Mouse (Mus musculus) CH12.LX (cell line): Measurements from ENCODE around the gene Fbxo28.

ENCODE experiments used
- BHLHE40 ChIP-seq: IDR thresholded peaks from 2 replicates; pipeline ENCODE4 v1.6.1; 2011; ENCODE audit warnings: mild to moderate bottlenecking, low read depth, low read length, improper control_type of control experiment
- CHD2 ChIP-seq: IDR thresholded peaks from 2 replicates; pipeline ENCODE4 v1.6.1; 2011; ENCODE audit warnings: low read length, improper control_type of control experiment
- CTCF ChIP-seq, 2 experiments: IDR thresholded peaks in 1 of 2; conservative IDR thresholded peaks in 1 of 2; 2 replicates each; pipeline ENCODE4 v1.5.1; 2011 to 2012; ENCODE audit warnings: low read depth in 2 of 2, low read length in 2 of 2, improper control_type of control experiment in 1 of 2, inconsistent platforms in 1 of 2, mild to moderate bottlenecking in 1 of 2, moderate library complexity in 1 of 2
- KAT2A ChIP-seq: IDR thresholded peaks from 2 replicates; pipeline ENCODE4 v1.6.1; 2012; ENCODE audit warnings: low read length, improper control_type of control experiment, inconsistent platforms; ENCODE audit not compliant: insufficient replicate concordance
- POLR2A ChIP-seq: IDR thresholded peaks from 2 replicates; pipeline ENCODE4 v1.6.1; 2011; ENCODE audit warnings: low read depth, mild to moderate bottlenecking, improper control_type of control experiment, low read length
- RAD21 ChIP-seq: IDR thresholded peaks from 2 replicates; pipeline ENCODE4 v1.6.1; 2011; ENCODE audit warnings: low read depth, mild to moderate bottlenecking, low read length, improper control_type of control experiment, moderate library complexity
- RCOR1 ChIP-seq: conservative IDR thresholded peaks from 2 replicates; pipeline ENCODE4 v1.6.1; 2012; ENCODE audit warnings: low read depth, mild to moderate bottlenecking, inconsistent platforms, low read length, improper control_type of control experiment
- SIN3A ChIP-seq: IDR thresholded peaks from 2 replicates; pipeline ENCODE4 v1.6.1; 2012; ENCODE audit warnings: low read length, improper control_type of control experiment, inconsistent platforms
- TBP ChIP-seq: conservative IDR thresholded peaks from 2 replicates; pipeline ENCODE4 v1.6.1; 2011; ENCODE audit warnings: low read depth, low read length, improper control_type of control experiment
- USF2 ChIP-seq: conservative IDR thresholded peaks from 2 replicates; pipeline ENCODE4 v1.6.1; 2011; ENCODE audit warnings: low read depth, low read length, improper control_type of control experiment
- ZKSCAN1 ChIP-seq: IDR thresholded peaks from 2 replicates; pipeline ENCODE4 v1.6.1; 2012; ENCODE audit warnings: low read depth, inconsistent platforms, low read length, improper control_type of control experiment, borderline replicate concordance

DNA sequence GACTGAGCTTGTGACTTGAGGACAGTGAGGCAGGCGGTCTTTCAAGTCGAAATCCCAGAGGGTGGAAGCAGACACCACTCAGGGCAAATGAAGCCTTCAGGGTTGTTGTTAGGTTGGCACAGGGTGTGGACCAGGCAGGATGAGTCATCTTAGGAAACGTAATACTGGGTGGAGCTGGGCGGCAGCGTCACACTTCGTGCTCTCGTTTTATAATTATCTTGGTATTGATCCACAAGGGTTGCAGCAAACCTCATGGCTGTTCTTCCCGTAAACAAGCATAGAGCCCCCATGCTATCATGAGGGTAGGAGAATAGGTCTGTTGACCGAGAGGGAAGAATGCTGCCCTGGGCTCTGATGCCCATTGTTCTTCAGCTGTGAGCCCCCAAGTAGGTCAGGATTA, 41.7 kb upstream of the Fbxo28 start:
- no peak for TF ChIP-seq CTCF (conservative IDR thresholded peaks at IDR 0.05 in 1 of 2, IDR thresholded peaks at IDR 0.05 in 1 of 2; ENCODE audit: low read depth in 2 of 2, low read length in 2 of 2)
- TF ChIP-seq USF2 = no peak
- no peak for TF ChIP-seq SIN3A
- no peak for TF ChIP-seq KAT2A
- no peak for TF ChIP-seq RCOR1
- TF ChIP-seq CHD2 = no peak
- no peak for TF ChIP-seq TBP
- no peak for TF ChIP-seq RAD21
- TF ChIP-seq POLR2A = no peak
- no peak for TF ChIP-seq BHLHE40
- no peak for TF ChIP-seq ZKSCAN1
